Mouse (Mus musculus): ENCODE results near the gene Slc31a2. TPM values are rescaled to one million over a fixed set of nuclear protein-coding genes. Genes with fewer than 3 reads are reported as not detected.

Slc31a2 gene
- total and polyA plus RNA-seq, 3 experiments: 6.2 to 8.6 (median 6.9) TPM

DNA sequence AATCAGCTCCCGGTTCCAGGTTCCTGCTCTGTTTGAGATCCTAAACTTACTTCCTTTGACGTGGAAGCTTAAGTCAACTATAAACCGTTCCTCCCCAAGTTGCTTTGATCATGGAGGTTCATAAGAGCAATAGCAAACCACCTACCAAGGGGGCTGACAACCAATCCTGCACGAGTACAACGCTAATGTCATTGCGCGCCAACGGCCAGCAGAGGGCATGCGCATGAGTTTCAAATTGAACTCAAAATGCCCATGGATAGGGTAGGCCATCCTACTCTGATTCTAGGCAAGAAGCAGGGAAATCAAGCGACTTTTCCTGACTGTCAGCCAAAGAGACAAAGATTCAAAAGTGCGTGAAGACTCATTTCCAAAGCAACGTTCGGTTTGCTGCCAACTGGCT lies 31.6 kb upstream of the Slc31a2 start, which contains the start of gene Zfp37:
TSS of gene Zfp37 (minus strand) at position 279 of the 400 bp plus-strand sequence.
- Histone ChIP-seq H3K79me2 (replicated peaks; ENCODE audit: control insufficient read depth, extremely low read depth, insufficient read depth, poor library complexity, severe bottlenecking) (no peaks in the 10 kb centered on the region), H3K4me1 (ENCODE audit: control insufficient read depth in 1 of 2, insufficient read depth in 2 of 2) (no peaks in the 10 kb centered on the region), H3K27me3 (replicated peaks) (no peaks in the 10 kb centered on the region), H3K9me3 (replicated peaks; ENCODE audit: low read length) (no peaks in the 10 kb centered on the region), H3K27ac (ENCODE audit: insufficient read depth, low read depth) (no peak within 1 kb of the TSS), H3K36me3 (replicated peaks in 1 of 2; ENCODE audit: control insufficient read depth in 1 of 2, insufficient read depth in 1 of 2, low read length in 1 of 2) (no peaks in the 10 kb centered on the region), H3K4me3 (replicated peaks in 1 of 3; ENCODE audit: low read depth in 2 of 3, low read length in 2 of 3, poor library complexity in 1 of 3) (no peak within 1 kb of the TSS), H3K4me2 (ENCODE audit: insufficient read depth, low read depth, poor library complexity, severe bottlenecking) (no peak within 1 kb of the TSS), H3K9ac (ENCODE audit: insufficient read depth, low read depth) (no peak within 1 kb of the TSS)
- dilution Hi-C loops (cut with MboI; ENCODE audit: extremely low pct_ligation_motif_present, extremely low pct_unique_long_range_greater_than_20kb, low sequenced_read_pairs): no loop called here
- TF ChIP-seq JUN (IDR thresholded peaks at IDR 0.05; ENCODE audit: insufficient read depth, low read depth, low read length) (no peak), RAD21 (IDR thresholded peaks at IDR 0.05; ENCODE audit: low read depth, low read length) (peak; percentile 46), CTCF (conservative IDR thresholded peaks at IDR 0.05 in 1 of 2, IDR thresholded peaks at IDR 0.05 in 1 of 2; ENCODE audit: low read depth in 2 of 2, low read length in 2 of 2) (peak; percentile 17 to 74; a peak in 2 of 4 replicates), POLR2A (IDR thresholded peaks at IDR 0.05; ENCODE audit: low read depth, low read length) (no peak), SMC3 (IDR thresholded peaks at IDR 0.05; ENCODE audit: low read depth, low read length) (peak; percentile 83)
- peak; percentile 45 for DNase-seq (ENCODE audit: extremely low read depth)
- in situ Hi-C loops (cut with MboI; ENCODE audit: low pct_ligation_motif_present, low pct_unique_long_range_greater_than_20kb, low sequenced_read_pairs): no loop called here

DNA sequence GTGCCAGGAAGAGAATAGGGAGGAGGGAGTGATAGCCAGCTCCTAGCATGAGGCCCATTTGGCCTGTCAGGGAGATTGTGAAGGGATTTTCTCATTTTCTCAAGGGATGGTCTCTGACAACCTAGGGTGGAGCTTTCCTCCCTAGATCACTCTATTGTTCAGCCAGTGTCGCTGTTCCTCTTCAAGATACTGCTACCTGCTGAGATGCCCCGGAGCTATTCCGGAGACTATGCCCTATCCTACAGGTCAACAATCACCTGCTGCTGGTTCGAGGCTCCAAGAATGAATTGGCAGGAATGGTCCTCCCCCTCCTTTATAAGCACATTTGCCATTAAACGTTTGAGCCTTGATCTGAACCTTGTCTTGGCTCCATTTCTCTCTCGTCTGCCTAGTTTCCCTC lies 21.8 kb upstream of the Slc31a2 start:
- Histone ChIP-seq H3K27me3 (replicated peaks) (no peaks in the 10 kb centered on the region), H3K4me1 (ENCODE audit: control insufficient read depth in 1 of 2, insufficient read depth in 2 of 2) (peaks cover 0 to 14% of the 10 kb centered on the region in 2 experiments; a peak in 2 of 4 replicates), H3K9ac (ENCODE audit: insufficient read depth, low read depth) (no peak overlapping the region), H3K4me2 (ENCODE audit: insufficient read depth, low read depth, poor library complexity, severe bottlenecking) (no peak overlapping the region), H3K36me3 (replicated peaks in 1 of 2; ENCODE audit: control insufficient read depth in 1 of 2, insufficient read depth in 1 of 2, low read length in 1 of 2) (no peaks in the 10 kb centered on the region), H3K9me3 (replicated peaks; ENCODE audit: low read length) (no peaks in the 10 kb centered on the region), H3K4me3 (replicated peaks in 1 of 3; ENCODE audit: low read depth in 2 of 3, low read length in 2 of 3, poor library complexity in 1 of 3) (no peak overlapping the region), H3K27ac (ENCODE audit: insufficient read depth, low read depth) (no peak overlapping the region), H3K79me2 (replicated peaks; ENCODE audit: control insufficient read depth, extremely low read depth, insufficient read depth, poor library complexity, severe bottlenecking) (no peaks in the 10 kb centered on the region)
- dilution Hi-C loops (cut with MboI; ENCODE audit: extremely low pct_ligation_motif_present, extremely low pct_unique_long_range_greater_than_20kb, low sequenced_read_pairs): no loop called here
- in situ Hi-C loops (cut with MboI; ENCODE audit: low pct_ligation_motif_present, low pct_unique_long_range_greater_than_20kb, low sequenced_read_pairs): no loop called here
- no peak for DNase-seq (ENCODE audit: extremely low read depth)
- TF ChIP-seq KAT2A (IDR thresholded peaks at IDR 0.05; ENCODE audit: insufficient replicate concordance, low read length) (no peak), POLR2AphosphoS2 (IDR thresholded peaks at IDR 0.05; ENCODE audit: low read depth, low read length) (no peak)

DNA sequence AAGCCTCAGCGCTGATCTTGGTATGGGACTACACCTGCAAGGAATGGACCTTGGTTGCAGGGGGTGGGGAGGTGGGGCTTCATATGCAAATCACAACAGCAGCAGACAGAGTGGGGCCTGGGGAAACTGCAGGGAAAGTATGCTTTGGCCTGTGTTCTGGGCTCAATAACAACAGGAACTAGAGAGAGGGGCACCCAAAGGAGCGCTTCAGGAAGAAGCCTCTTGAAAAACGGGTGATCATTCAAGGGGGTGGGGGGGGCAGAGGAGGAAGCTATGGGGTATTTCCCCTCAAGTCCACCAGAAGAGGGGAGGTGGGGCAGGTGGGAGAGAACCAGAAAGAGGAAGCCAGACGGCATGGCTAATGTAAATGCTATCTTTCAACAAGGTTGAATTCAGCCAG lies 14.0 kb upstream of the Slc31a2 start:
- Histone ChIP-seq H3K27me3 (replicated peaks) (no peaks in the 10 kb centered on the region), H3K27ac (ENCODE audit: insufficient read depth, low read depth) (no peak overlapping the region; the same call in 1 of the 2 replicates), H3K36me3 (replicated peaks in 1 of 2; ENCODE audit: control insufficient read depth in 1 of 2, insufficient read depth in 1 of 2, low read length in 1 of 2) (no peaks in the 10 kb centered on the region), H3K4me1 (ENCODE audit: control insufficient read depth in 1 of 2, insufficient read depth in 2 of 2) (peaks cover 17 to 44% of the 10 kb centered on the region in 2 experiments), H3K4me3 (replicated peaks in 1 of 3; ENCODE audit: low read depth in 2 of 3, low read length in 2 of 3, poor library complexity in 1 of 3) (no peak overlapping the region), H3K9ac (ENCODE audit: insufficient read depth, low read depth) (peak overlapping the region; percentile 24), H3K79me2 (replicated peaks; ENCODE audit: control insufficient read depth, extremely low read depth, insufficient read depth, poor library complexity, severe bottlenecking) (no peaks in the 10 kb centered on the region), H3K9me3 (replicated peaks; ENCODE audit: low read length) (no peaks in the 10 kb centered on the region), H3K4me2 (ENCODE audit: insufficient read depth, low read depth, poor library complexity, severe bottlenecking) (peak overlapping the region; percentile 67; the same call in 1 of the 2 replicates)
- peak; percentile 78 for DNase-seq (ENCODE audit: extremely low read depth)
- dilution Hi-C loops (cut with MboI; ENCODE audit: extremely low pct_ligation_motif_present, extremely low pct_unique_long_range_greater_than_20kb, low sequenced_read_pairs) (no loop called here), in situ Hi-C loops (cut with MboI; ENCODE audit: low pct_ligation_motif_present, low pct_unique_long_range_greater_than_20kb, low sequenced_read_pairs) (no loop called here)
- TF ChIP-seq GABPA (IDR thresholded peaks at IDR 0.05; ENCODE audit: insufficient replicate concordance, low read depth, low read length) (no peak), NELFE (IDR thresholded peaks at IDR 0.05; ENCODE audit: low read depth, low read length) (no peak), E2F4 (IDR thresholded peaks at IDR 0.05; ENCODE audit: insufficient replicate concordance, low read depth, low read length) (no peak), ZC3H11A (IDR thresholded peaks at IDR 0.05; ENCODE audit: low read depth, low read length) (no peak), ETS1 (conservative IDR thresholded peaks at IDR 0.05; ENCODE audit: low read depth, low read length) (no peak), MAX (IDR thresholded peaks at IDR 0.05; ENCODE audit: low read length) (no peak), BHLHE40 (IDR thresholded peaks at IDR 0.05; ENCODE audit: low read depth, low read length) (peak; percentile 30; the same call in 1 of the 2 replicates), ELF1 (IDR thresholded peaks at IDR 0.05; ENCODE audit: low read depth, low read length) (peak; percentile 58), USF2 (conservative IDR thresholded peaks at IDR 0.05; ENCODE audit: low read depth, low read length) (no peak), HCFC1 (IDR thresholded peaks at IDR 0.05; ENCODE audit: low read depth, low read length) (no peak), JUND (conservative IDR thresholded peaks at IDR 0.05; ENCODE audit: low read depth, low read length) (no peak), PAX5 (IDR thresholded peaks at IDR 0.05; ENCODE audit: low read length) (no peak), MYC (IDR thresholded peaks at IDR 0.05; ENCODE audit: low read depth, low read length) (no peak), EP300 (IDR thresholded peaks at IDR 0.05; ENCODE audit: low read length) (no peak), ZMIZ1 (IDR thresholded peaks at IDR 0.05; ENCODE audit: low read depth, low read length) (no peak), CTCF (conservative IDR thresholded peaks at IDR 0.05 in 1 of 2, IDR thresholded peaks at IDR 0.05 in 1 of 2; ENCODE audit: low read depth in 2 of 2, low read length in 2 of 2) (no peak), CHD1 (IDR thresholded peaks at IDR 0.05; ENCODE audit: low read depth, low read length) (no peak)
